Comparison of ENCODE assay signal across 1 mouse cellular context in genomic region chr1:24102579-24103149, GRCm38 (mm10).
TF ChIP-seq lines count a peak whose summit lies in the region.

No protein-coding gene starts in this region.

TF ChIP-seq in CH12.LX, 34 proteins besides CTCF, POLR2A, EP300 and RAD21 (continued from another document):
- TF ChIP-seq USF2 (conservative IDR thresholded peaks at IDR 0.05; ENCODE audit: low read depth, low read length) (no peak), MAX (IDR thresholded peaks at IDR 0.05; ENCODE audit: low read length) (no peak)
